Mouse (Mus musculus) intestine, embryonic 16.5 days (tissue): ENCODE data around the gene Gm2174. TPM values are rescaled to one million over a fixed set of nuclear protein-coding genes. Genes with fewer than 3 reads are reported as not detected.

Experiments
- ATAC-seq: fragments of 200-750 bp; cut with Nextera tagmentation; 2 replicates; pipeline ENCODE4 v1.8.0; 2017; ENCODE audit warnings: moderate TSS enrichment, moderate library complexity
- H3K27ac ChIP-seq: fragments of 300-500 bp; sonication (generic); 2 replicates; pipeline ENCODE4 v1.5.1; 2014; ENCODE audit warnings: mild to moderate bottlenecking, low read length
- H3K27me3 ChIP-seq: fragments of 300-500 bp; sonication (generic); replicated peaks from 2 replicates; pipeline ENCODE4 v1.6.1; 2014; ENCODE audit warnings: low read length, control low read depth, mixed read lengths; ENCODE audit not compliant: control insufficient read depth, insufficient read depth
- H3K36me3 ChIP-seq: fragments of 300-500 bp; sonication (generic); 2 replicates; pipeline ENCODE4 v1.6.1; 2014; ENCODE audit warnings: low read length, control low read depth; ENCODE audit not compliant: control insufficient read depth, insufficient read depth
- H3K4me1 ChIP-seq: fragments of 300-500 bp; sonication (generic); 2 replicates; pipeline ENCODE4 v1.6.1; 2014; ENCODE audit warnings: low read length, control low read depth, mixed read lengths; ENCODE audit not compliant: control insufficient read depth, insufficient read depth
- H3K4me2 ChIP-seq: fragments of 300-500 bp; sonication (generic); 2 replicates; pipeline ENCODE4 v1.6.1; 2014; ENCODE audit warnings: low read depth, low read length, control low read depth
- H3K4me3 ChIP-seq: fragments of 300-500 bp; sonication (generic); 2 replicates; pipeline ENCODE4 v1.5.1; 2014; ENCODE audit warnings: mild to moderate bottlenecking, low read length
- H3K9ac ChIP-seq: fragments of 300-500 bp; sonication (generic); 2 replicates; pipeline ENCODE4 v1.6.1; 2014; ENCODE audit warnings: low read depth, low read length
- H3K9me3 ChIP-seq: fragments of 300-500 bp; sonication (generic); 2 replicates; pipeline ENCODE4 v1.6.1; 2016; ENCODE audit warnings: low read length, control low read depth; ENCODE audit not compliant: control insufficient read depth
- WGBS: fragments of 180-500 bp; shearing (Covaris S2); extraction: QIAGEN DNeasy Blood & Tissue Kit; methylation state at CpG from one replicate; pipeline ENCODE4 v1.1.7; 2014; 5-methylcytosine and 5-hydroxymethylcytosine counted together
- polyA plus RNA-seq: library from polyadenylated mRNA; unstranded; fragments of >200 nt; fragmentation: Nextera tagmentation; extraction: Ambion mirVana; gene quantifications from 2 replicates; pipeline ENCODE4 v1.2.1, GENCODE M21; 2015

Gm2174 gene
- polyA plus RNA-seq, 1 experiment from 2014 or later: 2.8 TPM

DNA sequence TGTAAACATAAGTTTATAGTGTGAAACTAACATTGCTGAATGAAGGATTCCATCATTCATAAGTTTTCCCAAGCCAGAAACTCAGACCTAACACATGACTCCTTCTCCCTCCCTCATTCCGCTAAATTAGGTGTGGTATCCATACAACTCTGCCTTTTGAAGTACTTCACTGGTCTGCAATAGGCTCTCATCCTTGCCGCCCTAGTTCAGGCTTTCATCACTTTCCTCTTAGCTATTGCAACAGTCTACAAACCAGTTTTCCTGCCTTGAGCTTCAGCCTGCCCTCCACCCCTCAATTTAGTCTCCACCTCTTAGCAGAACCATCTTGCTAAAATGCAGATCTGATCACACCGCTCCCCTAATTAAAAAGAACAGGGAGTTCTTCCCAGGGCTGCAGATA is 29.8 kb downstream of the Gm2174 start:
- WGBS: 81% methylated on average over 3 of the region's 3 CpGs
- ATAC-seq: no peak
- no peaks in the 10 kb centered on the region for H3K36me3 ChIP-seq
- no peaks in the 10 kb centered on the region for H3K4me1 ChIP-seq
- no peaks in the 10 kb centered on the region for H3K27me3 ChIP-seq
- no peak overlapping the region for H3K4me2 ChIP-seq
- no peaks in the 10 kb centered on the region for H3K9me3 ChIP-seq
- no peak overlapping the region for H3K9ac ChIP-seq
- no peak overlapping the region for H3K27ac ChIP-seq
- no peak overlapping the region for H3K4me3 ChIP-seq

DNA sequence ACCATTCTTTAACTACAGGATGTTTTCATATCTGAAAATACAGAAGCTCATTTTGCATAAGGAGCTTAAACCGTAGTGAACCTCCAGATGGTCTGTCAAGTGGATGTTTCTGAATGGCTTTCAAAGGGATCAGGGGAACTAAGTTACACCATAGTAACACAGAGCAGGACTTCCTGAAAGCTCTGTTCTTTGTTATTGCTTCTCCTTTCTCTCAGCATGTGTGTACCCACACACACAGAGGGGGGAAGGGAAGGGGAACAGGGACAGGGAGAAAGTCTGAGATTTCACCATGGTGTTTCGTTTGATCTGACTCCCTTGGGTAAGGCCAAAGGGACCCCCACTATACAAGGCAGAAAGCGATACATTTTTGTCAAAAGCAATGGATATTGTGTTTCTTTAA is 34.1 kb downstream of the Gm2174 start:
- Histone ChIP-seq H3K4me3 (no peak overlapping the region), H3K27ac (no peak overlapping the region), H3K4me2 (no peak overlapping the region), H3K27me3 (no peaks in the 10 kb centered on the region), H3K9me3 (no peaks in the 10 kb centered on the region), H3K36me3 (no peaks in the 10 kb centered on the region), H3K9ac (no peak overlapping the region), H3K4me1 (no peaks in the 10 kb centered on the region)
- no peak for ATAC-seq
- WGBS: 68% methylated on average over 3 of the region's 3 CpGs

DNA sequence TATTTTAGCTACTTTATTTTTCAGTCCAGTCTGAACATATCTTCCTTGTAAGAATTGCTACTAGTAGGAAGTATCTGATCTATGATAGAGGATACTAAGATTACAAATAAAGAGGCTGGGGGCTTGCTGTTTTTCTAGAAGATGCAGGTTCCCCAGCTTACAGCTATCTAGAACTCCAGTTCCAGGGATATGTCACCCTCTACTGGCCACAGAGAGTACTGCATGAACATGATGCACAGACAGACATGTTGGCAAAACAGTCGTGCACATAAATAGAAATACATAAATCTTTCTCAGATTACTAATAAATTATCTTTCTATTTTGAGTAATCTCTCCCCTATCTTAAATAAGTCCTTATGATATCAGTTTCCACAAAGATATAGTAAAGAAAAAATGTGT is 42.0 kb downstream of the Gm2174 start:
- Histone ChIP-seq H3K4me2 (no peak overlapping the region), H3K4me1 (no peaks in the 10 kb centered on the region), H3K4me3 (no peak overlapping the region), H3K9ac (no peak overlapping the region), H3K27ac (no peak overlapping the region), H3K9me3 (no peaks in the 10 kb centered on the region), H3K27me3 (no peaks in the 10 kb centered on the region), H3K36me3 (no peaks in the 10 kb centered on the region)
- no peak for ATAC-seq
- WGBS: 11% methylated on average over 1 of the region's 1 CpGs

DNA sequence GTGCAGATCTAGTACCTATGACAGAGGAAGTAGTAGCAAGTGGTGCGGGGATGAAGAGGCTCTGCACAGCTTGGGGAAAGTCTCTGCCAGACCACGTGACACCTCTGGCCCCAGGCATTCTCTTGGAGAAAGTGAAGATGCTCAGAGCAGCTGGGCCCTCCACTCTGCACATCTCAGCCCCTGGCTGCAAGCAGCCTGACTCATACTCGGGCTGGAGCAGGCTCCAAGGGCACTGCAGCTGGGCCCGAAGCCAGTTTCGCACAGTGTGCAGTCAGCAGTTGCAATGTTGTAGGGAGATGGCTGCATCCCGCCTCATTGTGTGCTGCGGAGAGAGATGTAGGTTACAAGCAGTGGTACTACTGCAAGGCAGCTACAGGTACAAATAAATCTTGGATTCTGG is 49.5 kb downstream of the Gm2174 start:
- H3K36me3 ChIP-seq: no peaks in the 10 kb centered on the region
- H3K4me3 ChIP-seq: no peak overlapping the region
- H3K27me3 ChIP-seq: no peaks in the 10 kb centered on the region
- H3K27ac ChIP-seq: no peak overlapping the region
- no peak overlapping the region for H3K4me2 ChIP-seq
- ATAC-seq: no peak
- H3K9ac ChIP-seq: no peak overlapping the region
- 79% methylated on average over 7 of the region's 7 CpGs for WGBS
- no peaks in the 10 kb centered on the region for H3K9me3 ChIP-seq
- no peaks in the 10 kb centered on the region for H3K4me1 ChIP-seq

Other genes starting within 250 kb of the Gm2174 start
- not detected in 2 replicates for gene Gm773, start 235.1 kb upstream of the Gm2174 start, polyA plus RNA-seq
- gene Zfp449, start 101.6 kb upstream of the Gm2174 start, polyA plus RNA-seq: 5.3 and 5.4 TPM in 2 replicates
- gene Smim10l2a, start 73.4 kb upstream of the Gm2174 start, polyA plus RNA-seq: 4.4 and 4.9 TPM in 2 replicates
- 21.0 and 21.4 TPM in 2 replicates for gene Ints6l, start 6.9 kb downstream of the Gm2174 start, polyA plus RNA-seq
- not detected in 2 replicates for gene Gm10477, start 76.8 kb downstream of the Gm2174 start, polyA plus RNA-seq
- gene Gm648, start 101.6 kb downstream of the Gm2174 start, polyA plus RNA-seq: 0.13 and 0.17 TPM in 2 replicates
- 20.4 and 20.6 TPM in 2 replicates for gene Mmgt1, start 150.1 kb downstream of the Gm2174 start, polyA plus RNA-seq
- gene Slc9a6, start 161.8 kb downstream of the Gm2174 start, polyA plus RNA-seq: 10.4 and 11.0 TPM in 2 replicates